Mouse (Mus musculus) embryonic fibroblast, embryonic 13.5 days (primary cell): ENCODE results near the gene Aak1.

Experiments used
- CTCF ChIP-seq: IDR thresholded peaks from 2 replicates; pipeline ENCODE4 v1.5.1; 2011; ENCODE audit warnings: mild to moderate bottlenecking, control low read depth, low read length, moderate library complexity, borderline replicate concordance; ENCODE audit not compliant: insufficient read depth
- POLR2A ChIP-seq: IDR thresholded peaks from 2 replicates; pipeline ENCODE4 v1.6.1; 2011; ENCODE audit warnings: low read depth, mild to moderate bottlenecking, control low read depth, low read length, moderate library complexity

GRCm38 (mm10) chr6:86907191-86907590 is 57.9 kb downstream of the Aak1 start:
- no peak for TF ChIP-seq POLR2A
- TF ChIP-seq CTCF = no peak
